Mouse (Mus musculus): ENCODE results near the gene Mt1. TPM values are rescaled to one million over a fixed set of nuclear protein-coding genes. Genes with fewer than 3 reads are reported as not detected.

Mt1 gene
- total RNA-seq, 2 experiments from 2014 or later, result 388 to 401 TPM

GRCm38 (mm10) chr8:94194591-94195223 lies 15.8 kb downstream of the Mt1 start:
- intact Hi-C loops (cut with DNase I), result loop anchor here (5.0 kb wide), 1 partner anchor 92 kb away; no protein-coding TSS in a partner anchor

DNA sequence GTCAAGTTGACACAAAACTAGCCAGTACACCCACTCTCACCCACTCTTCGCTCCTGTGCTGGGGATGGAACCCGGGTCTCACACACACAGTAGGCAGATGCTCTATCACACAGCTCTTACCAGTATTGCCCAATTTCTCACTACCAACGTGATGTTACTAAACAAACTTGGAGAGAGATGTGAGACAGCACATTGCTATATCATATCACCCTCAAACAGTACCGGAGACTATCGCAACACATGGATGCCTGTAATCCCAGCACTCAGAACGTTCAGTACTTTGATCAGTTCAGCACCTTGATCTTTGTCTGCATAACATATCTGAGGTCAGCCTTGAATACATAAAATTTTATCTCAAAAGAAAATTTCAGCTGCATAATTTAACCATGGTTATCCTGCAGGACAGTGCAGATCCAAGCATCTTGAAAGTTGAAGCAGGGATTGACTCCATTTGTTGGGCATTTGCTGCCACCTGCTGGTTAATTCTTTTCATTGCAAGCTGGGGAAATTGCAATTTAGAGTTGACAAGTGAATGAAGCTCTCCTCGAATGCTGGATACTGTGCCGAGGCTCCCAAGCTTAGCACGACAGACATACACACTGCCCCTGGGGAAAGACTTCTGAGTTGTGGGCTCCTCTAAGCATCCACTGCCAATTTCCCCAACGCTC lies 20.5 kb downstream of the Mt1 start:
- intact Hi-C loops (cut with DNase I), result loop anchor here (1.0 to 5.0 kb wide), 2 partner anchors 32 to 97 kb away; no protein-coding TSS in a partner anchor

More at GRCm38 (mm10) chr8:94194591-94195223, 15.8 kb downstream of the Mt1 start:
- no peak for DNase-seq

DNA sequence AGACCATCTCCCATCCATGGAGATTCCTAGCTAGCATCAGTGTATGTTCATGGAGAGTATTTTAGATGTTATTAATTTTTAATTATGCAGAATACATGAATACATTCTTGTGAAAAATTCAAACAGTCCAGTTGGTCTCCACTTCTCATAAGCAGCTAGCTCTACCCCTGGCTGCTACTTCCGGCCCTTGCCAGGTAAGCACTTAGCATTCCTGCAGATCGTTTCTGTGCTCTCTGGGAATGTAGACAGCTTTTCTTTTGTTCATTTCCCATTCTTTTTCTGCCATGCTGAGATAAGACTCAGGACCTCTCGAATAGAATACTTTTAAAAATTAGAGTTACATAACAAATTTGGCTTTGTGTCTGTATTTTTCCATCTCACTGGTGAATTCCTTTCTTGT lies 25.2 kb downstream of the Mt1 start:
- DNase-seq, result no peak
- intact Hi-C loops (cut with DNase I), result no loop called here

More for the DNA sequence above, 20.5 kb downstream of the Mt1 start:
- peak; percentile 63 to 72 for DNase-seq

GRCm38 (mm10) chr8:94205736-94206135 lies 26.9 kb downstream of the Mt1 start:
- peak; percentile 74 to 88 for DNase-seq
- intact Hi-C loops (cut with DNase I), result no loop called here

GRCm38 (mm10) chr8:94206256-94206655 lies 27.4 kb downstream of the Mt1 start:
- no peak for DNase-seq
- intact Hi-C loops (cut with DNase I), result no loop called here

DNA sequence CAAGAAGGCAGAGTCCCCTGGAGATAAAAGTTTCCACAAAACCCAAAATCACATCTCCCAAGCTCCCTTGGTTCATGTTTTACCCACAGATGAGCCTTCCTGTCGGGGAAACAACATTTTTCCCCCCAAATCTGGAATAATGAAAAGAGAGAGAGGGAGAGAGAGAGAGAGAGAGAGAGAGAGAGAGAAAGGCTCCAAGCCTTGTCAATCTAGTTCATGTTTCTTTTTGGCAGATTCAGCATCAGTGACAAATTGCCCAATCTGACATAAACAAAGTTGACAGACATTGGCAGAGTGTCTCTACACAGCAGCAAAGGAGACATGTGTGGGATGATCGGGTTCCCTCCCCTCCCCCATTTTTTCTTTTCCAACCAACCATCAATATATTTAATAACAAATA lies 28.6 kb downstream of the Mt1 start:
- no peak for DNase-seq
- intact Hi-C loops (cut with DNase I), result no loop called here

DNA sequence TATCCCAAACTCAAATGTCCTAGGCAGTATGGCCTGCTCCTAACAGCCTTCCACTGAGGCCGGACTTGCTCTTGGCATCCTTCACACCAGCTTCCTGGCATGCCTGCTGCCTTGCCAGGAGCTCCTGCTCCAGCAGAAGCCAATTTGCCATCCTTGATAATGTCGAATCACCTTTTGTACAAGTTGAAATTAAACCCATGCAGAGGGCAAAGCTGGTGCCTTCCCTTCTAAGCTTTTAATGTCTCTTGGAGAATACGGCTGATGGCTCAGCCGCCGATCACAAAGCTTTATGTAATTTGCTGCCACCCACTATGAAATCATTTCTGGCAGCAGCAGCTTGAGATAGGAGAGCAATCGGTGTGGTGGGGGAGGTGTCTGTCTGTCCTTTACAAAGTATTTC lies 30.8 kb downstream of the Mt1 start:
- intact Hi-C loops (cut with DNase I), result no loop called here
- no peak for DNase-seq

GRCm38 (mm10) chr8:94210225-94210624 lies 31.3 kb downstream of the Mt1 start:
- intact Hi-C loops (cut with DNase I), result no loop called here
- no peak for DNase-seq

- DNase-seq, result peak in 1 of 2 experiments; percentile 29
- intact Hi-C loops (cut with DNase I), result no loop called here
Observed at GRCm38 (mm10) chr8:94213819-94214218, 34.9 kb downstream of the Mt1 start.

DNA sequence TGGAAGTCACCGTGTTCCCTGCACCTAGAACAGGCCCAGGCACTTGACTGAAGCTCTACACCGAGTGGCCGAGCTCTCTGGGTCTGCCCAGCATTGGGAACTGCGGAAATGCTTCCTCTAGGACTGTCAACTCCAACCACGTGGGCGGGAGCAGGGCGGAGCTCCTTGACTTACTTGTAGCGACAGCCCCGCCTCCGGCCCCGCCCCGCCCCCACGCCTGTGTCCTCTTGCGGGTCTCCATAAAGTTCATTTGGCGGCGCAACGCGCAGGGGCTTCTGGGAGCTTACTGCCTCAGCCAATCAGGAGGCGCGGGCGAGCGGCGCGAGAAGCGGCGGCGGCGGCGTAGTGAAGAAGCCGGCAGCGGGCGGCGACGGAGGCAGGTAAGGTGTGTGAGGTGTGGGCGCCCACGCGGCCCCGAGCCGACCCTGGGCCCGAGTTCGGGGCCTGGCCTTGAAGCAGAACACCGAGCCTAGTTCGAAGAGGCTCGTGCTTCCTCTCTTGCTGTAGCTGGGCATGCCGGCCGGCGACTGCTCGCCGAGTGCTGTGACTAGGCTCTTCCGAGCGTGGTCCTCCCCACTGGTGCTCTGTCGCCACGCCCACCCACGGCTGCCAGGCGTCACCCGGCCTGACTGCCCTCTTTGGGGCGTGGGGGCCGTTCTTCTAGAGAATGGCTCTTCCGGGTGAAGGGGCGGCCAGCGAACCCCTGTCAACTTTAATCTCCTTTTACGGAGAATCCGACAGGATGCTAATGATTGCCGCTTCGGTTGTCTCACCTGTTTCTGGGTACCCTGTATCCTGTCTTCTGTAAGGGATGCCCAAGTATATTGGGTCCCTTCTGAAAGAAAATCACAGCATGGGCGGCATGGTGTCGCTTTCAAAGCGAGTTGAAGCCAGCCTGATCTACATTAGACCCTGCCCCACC lies 35.6 kb downstream of the Mt1 start, which contains the start of gene Nup93:
TSS of gene Nup93 (plus strand) at position 313 of the 922 bp plus-strand sequence.
- intact Hi-C loops (cut with DNase I), result no loop called here
- peak; percentile 97 for DNase-seq

- DNase-seq, result no peak
- intact Hi-C loops (cut with DNase I), result no loop called here
Observed at GRCm38 (mm10) chr8:94227381-94227939, 48.6 kb downstream of the Mt1 start.

Other genes with a start within 250 kb of the Mt1 start
- gene Amfr, start 166.2 kb upstream of the Mt1 start, total RNA-seq (2021), result 100 to 1,000 TPM; 108 to 112 TPM
- gene Nudt21, start 142.1 kb upstream of the Mt1 start, total RNA-seq (2021), result 10 to 100 TPM; 29.2 to 30.3 TPM
- 10 to 100 TPM; 23.0 to 23.9 TPM for gene Ogfod1, start 141.9 kb upstream of the Mt1 start, total RNA-seq (2021)
- 1 to 10 TPM; 5.3 to 7.9 TPM for gene Bbs2, start 80.2 kb upstream of the Mt1 start, total RNA-seq (2021)
- not detected for gene Mt4, start 41.9 kb upstream of the Mt1 start, total RNA-seq (2021)
- gene Mt3, start 26.5 kb upstream of the Mt1 start, total RNA-seq (2021), result 1 to 10 TPM; 4.9 to 5.5 TPM
- gene Mt2, start 6.4 kb upstream of the Mt1 start, total RNA-seq (2021), result 10 to 100 TPM; 71.0 to 71.3 TPM
- gene Nup93, start 35.5 kb downstream of the Mt1 start, total RNA-seq (2021), result 10 to 100 TPM; 17.3 to 20.2 TPM
- under 1 TPM; 0.22 to 0.88 TPM for gene Slc12a3, start 150.1 kb downstream of the Mt1 start, total RNA-seq (2021)
- 100 to 1,000 TPM; 168 to 178 TPM for gene Herpud1, start 207.4 kb downstream of the Mt1 start, total RNA-seq (2021)

All from heart, postnatal 14 days (tissue).